Mouse (Mus musculus): ENCODE data around the gene Actr10. TPM values are rescaled to one million over a fixed set of nuclear protein-coding genes. Genes with fewer than 3 reads are reported as not detected.

Gene Actr10
- total RNA-seq, 1 experiment from 2014 or later, result 73.9 TPM

- ATAC-seq (replicated peaks; ENCODE audit: insufficient number of reproducible peaks, low FRiP score, low TSS enrichment, poor library complexity, severe bottlenecking), result no peak
Observed at GRCm38 (mm10) chr12:71006141-71006540, 68.5 kb downstream of the Actr10 start.

DNA sequence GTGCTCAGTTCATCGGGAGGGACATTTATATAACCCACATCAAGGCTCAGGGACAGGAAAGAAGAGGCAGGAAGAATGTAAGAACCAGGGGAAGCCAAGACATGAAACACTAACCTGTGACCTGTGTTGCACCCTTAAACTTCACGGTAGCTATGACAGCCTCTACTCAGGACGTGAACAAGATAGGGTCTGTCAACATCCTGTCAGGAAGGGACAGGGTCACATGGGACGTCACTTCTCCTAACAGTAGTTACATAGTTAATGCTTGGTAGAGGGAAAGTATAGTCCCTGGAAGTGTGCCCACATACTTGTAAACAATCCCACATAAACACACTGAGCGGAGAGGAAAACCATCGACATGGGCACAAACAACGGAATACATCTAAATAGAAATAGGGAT is 69.2 kb downstream of the Actr10 start:
- ATAC-seq (replicated peaks; ENCODE audit: insufficient number of reproducible peaks, low FRiP score, low TSS enrichment, poor library complexity, severe bottlenecking), result no peak

DNA sequence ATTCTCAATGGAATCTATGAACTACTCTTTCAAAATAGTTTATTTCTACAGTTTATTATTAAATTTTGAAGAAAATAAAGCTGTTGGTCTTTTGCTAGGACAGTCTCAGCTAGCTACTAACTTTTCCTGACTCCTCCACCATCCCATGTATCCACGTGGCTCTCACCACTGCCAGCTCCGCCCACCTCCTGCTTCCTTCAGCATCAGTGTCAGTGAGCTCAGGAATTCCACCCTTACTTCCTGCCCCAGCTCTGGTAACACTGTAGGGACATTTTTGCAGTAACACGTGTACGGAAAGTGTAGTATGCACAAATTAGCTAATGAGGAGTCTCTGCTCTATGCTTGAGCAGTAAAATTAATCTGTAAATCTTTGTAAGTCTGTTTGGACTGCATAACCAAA is 72.1 kb downstream of the Actr10 start:
- no peak for ATAC-seq (replicated peaks; ENCODE audit: insufficient number of reproducible peaks, low FRiP score, low TSS enrichment, poor library complexity, severe bottlenecking)

Other genes with a start within 250 kb of the Actr10 start
- gene Frmd6, start 112.3 kb upstream of the Actr10 start, total RNA-seq (2017), result 1.8 to 6.5 TPM (median 5.8 TPM) in 3 replicates
- 262 to 390 TPM (median 305 TPM) in 3 replicates for gene Psma3, start 36.8 kb downstream of the Actr10 start, total RNA-seq (2017)
- 91.2 to 156 TPM (median 106 TPM) in 3 replicates for gene Arid4a, start 78.1 kb downstream of the Actr10 start, total RNA-seq (2017)
- gene Tomm20l, start 173.6 kb downstream of the Actr10 start, total RNA-seq (2017), result not detected in 3 replicates
- 8.5 to 17.6 TPM (median 9.9 TPM) in 3 replicates for gene Timm9, start 198.8 kb downstream of the Actr10 start, total RNA-seq (2017)
- 4.9 to 12.1 TPM (median 5.4 TPM) in 3 replicates for gene 2700049A03Rik, start 199.0 kb downstream of the Actr10 start, total RNA-seq (2017)

Measured in monocyte, adult 5-6 weeks (primary cell).